Mouse (Mus musculus): ENCODE data around the gene Gm26992.

Gm26992 gene

GRCm38 (mm10) chrX:103490853-103491252 lies 69.0 kb downstream of the Gm26992 start:
- DNase-seq = no peak

DNA sequence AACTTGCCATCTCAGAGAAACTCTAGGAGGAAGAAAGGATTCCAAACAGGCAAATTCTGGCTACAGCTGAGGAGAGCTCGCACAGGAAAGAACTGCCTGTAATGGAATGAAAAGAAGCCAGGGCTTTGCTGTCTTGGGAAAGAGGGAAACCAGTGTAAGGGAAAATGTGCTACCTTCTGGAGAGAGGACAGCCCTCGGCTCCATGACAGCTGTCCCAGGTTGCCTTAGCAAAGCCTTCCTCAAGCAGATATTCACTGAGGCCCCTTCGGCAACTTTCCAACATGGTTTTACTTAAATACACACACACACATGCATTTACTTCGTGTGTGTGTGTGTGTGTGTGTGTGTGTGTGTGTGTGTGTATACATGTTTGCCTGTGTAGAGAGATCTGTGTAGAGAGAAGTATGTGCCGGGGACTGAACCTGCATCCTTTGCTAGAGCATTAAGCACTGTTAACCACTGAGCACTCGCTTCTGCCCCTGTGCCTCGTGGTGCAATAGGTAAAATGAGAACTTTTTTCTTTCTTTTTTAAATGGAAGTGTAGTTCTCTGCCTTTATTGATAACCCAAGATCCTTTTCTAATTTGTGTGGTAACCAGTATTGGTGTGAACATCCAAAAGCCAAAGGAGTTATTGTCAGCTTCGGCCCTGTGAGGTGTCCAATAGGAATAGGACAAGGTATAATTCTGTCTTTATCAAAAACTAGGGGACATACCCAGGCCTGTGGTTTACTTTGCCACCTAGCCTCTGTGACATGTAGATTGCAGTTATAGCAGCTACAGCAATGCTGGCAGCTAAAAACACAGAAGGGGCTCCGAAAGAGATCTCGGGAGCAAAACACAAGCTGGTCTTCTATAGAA lies 70.8 kb downstream of the Gm26992 start:
- DNase-seq = no peak

- peak; percentile 62 to 77 for DNase-seq
Observed at GRCm38 (mm10) chrX:103493351-103494173, 71.8 kb downstream of the Gm26992 start.

DNA sequence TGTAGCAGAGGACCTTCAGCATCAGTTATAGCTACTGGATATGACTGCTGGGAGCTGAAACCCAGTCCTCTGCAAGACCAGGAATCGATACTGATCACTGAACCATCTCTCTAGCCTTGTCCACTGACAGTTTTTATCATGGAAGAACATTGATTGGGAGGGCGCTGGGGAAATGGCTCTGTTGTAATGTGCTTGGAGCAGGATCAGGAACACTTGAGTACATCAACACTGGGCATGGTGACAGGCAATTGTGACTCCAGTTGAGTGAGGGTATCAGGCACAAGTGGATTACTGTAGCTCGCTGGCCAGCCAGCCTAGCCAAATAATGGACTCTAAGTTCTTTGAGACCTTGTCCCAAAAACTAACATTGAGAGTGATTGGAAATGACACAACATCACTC lies 77.6 kb downstream of the Gm26992 start:
- DNase-seq = no peak

GRCm38 (mm10) chrX:103500137-103500536 lies 78.3 kb downstream of the Gm26992 start:
- DNase-seq = no peak

DNA sequence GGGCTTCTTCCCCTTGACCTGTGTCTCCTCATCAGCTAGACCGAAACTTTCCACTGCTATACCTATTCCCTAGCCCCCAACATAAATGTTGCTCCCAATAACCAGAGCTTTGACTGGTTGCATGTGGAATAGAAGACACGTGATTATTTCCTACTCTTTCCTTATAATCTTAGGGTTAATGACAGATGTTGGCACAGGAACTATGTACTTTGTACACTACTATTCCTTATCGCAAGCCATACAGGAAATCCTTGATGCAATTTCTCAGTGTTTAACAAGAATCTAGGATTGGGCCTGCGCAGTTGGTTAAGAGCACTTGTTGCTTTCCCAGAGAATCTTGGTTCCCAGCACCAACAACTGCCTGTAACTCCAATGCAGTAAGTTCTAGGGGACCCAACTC lies 86.4 kb downstream of the Gm26992 start:
- DNase-seq = no peak

- DNase-seq = no peak
Observed at GRCm38 (mm10) chrX:103509168-103510019, 87.6 kb downstream of the Gm26992 start.

DNA sequence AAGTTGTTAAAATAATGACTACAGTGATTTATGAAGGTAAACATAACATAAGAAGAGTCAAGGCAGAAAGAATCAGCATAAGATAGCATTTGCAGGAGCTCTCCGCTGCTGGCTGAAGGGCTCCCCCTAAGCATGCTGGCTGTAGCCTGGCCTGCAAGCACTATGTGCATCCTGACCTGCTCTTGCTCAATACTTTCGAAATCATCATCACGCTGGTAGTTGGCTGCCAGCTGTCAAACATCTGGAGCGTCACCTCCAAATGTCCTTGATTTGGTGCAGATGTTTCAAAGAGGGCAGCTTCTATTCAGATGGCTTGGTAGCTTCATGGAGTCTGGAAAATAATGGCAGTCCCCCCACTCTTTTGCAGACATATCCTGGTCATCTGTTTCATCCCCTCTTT lies 93.0 kb downstream of the Gm26992 start:
- DNase-seq = peak; percentile 27 to 67

GRCm38 (mm10) chrX:103515346-103515745 lies 93.5 kb downstream of the Gm26992 start:
- peak in 1 of 2 experiments; percentile 10 for DNase-seq

GRCm38 (mm10) chrX:103518798-103519197 lies 97.0 kb downstream of the Gm26992 start:
- DNase-seq = no peak

- no peak for DNase-seq
Observed at GRCm38 (mm10) chrX:103519547-103519946, 97.7 kb downstream of the Gm26992 start.

- DNase-seq = no peak
Observed at GRCm38 (mm10) chrX:103521221-103521716, 99.5 kb downstream of the Gm26992 start.

DNA sequence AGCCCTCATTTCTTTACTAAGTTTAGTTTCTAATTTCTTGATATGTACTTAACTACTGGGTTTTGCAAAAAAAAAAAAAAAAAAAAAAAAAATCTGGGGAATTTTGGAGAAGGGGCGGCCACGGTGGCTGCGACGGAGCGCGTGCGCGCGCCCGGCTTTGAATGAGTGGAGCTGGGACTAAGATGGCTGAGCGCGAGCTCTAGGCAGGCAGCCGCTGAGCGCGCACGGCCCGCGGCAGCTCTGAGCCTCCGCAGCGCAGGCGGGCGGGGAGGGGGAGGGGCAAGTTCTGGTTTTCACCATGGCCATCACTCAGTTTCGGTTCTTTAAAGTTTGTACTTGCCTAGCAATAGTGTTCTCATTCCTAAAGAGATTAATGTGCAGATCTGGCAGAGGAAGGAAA lies 107.4 kb downstream of the Gm26992 start:
- DNase-seq = peak; percentile 72 to 77
